Mouse (Mus musculus): ENCODE data around the gene Cnot6l.

Cnot6l gene

GRCm38 (mm10) chr5:96161263-96161577 lies 2.8 kb downstream of the Cnot6l start:
- DNase-seq: peak; percentile 64

DNA sequence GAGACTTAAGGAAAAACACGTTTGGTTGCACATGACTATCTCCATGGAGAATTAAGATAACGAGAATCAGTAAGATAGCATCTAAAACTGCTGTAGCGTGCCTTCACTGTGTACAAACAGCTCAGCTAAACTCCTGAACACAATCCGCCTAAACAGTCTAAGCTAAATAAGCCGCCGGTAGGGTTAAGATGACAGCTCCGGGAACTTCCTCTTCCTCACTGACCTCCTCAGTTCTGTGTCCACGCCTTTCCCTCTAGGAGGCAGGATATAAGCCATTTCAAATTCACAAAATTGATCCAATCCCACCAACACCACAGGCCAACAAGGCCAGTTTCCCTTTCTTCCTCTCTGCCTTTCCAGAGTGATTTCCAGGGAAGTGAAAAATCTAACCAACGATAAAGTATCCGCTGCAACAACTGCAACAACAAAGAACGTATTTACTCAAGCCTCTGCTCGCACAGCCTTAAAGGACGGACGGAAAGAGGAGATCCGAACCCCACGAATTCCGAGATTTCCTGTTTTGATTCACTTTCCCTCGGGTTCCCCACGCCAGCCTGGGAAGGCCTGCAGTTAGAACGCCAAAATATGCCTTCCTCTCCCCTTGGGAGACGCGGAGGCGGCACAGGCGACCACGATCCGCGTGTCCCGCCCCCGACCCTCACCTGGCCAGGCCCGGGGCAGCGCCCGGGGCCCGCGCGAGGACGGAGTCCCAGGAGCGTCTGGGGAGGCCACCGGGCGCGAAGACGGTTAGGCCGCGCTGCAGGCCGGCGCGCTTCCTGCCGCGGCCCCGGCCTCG lies 3.3 kb downstream of the Cnot6l start:
- DNase-seq: no peak

DNA sequence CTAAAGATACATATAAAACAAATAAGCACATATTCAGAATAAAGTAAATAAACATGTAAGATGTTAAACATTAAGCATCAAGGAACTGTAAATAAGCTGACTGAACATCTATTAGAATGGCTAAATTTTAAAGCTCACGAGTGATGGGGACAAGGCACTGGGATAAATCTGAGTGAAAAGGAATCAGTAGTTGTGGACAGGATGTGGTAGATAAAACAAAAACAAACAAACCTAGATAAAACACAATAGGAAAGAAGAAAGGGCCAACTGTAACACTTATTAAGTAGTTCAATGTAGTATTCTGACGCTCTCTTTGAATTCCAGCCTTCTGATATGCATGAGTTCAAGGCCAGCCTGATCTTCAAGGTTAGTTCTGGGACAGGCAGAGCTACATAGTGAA lies 21.6 kb downstream of the Cnot6l start:
- no peak for DNase-seq

GRCm38 (mm10) chr5:96130683-96131082 lies 33.3 kb downstream of the Cnot6l start:
- DNase-seq: no peak

DNA sequence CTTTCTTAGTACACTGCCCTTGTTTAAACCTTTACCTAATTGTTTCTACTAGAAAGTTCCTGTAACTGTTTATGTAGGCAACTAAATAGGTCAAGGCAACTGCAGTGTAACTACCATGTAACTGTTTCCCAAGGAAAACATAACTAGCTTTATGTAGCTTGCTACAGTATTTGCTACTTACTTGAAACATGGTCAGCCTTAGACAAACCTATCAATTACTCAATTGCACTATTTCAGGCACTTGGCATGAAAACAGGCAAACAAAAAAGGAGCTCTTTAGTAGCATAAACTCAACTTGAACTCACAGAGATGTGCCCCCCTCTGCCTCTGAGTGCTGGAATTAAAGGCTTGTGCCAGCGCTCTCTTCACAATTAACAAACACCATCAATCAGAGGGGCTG lies 37.1 kb downstream of the Cnot6l start:
- no peak for DNase-seq

- DNase-seq: no peak
These were observed 49.0 kb downstream of the Cnot6l start for GRCm38 (mm10) chr5:96114943-96115342.

GRCm38 (mm10) chr5:96104644-96105043 lies 59.3 kb downstream of the Cnot6l start:
- DNase-seq: no peak

DNA sequence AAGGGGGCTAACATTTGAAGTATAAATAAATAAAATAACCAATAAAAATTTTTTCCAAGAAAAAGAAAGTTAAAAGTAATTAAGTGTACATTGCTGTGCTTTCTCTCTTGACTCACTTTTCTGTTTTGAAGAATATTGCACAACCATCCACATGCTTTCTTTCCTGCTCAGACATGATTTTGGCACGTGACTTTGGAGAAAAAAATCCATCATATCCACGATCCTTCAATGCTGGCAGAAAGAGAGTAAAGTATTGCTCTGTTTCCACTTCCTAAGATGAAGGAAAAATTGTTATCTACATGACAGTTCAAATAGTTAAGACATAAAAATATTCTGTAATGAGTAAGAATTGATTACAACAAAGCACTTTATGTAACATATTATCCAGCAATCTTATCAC lies 72.5 kb downstream of the Cnot6l start:
- no peak for DNase-seq

DNA sequence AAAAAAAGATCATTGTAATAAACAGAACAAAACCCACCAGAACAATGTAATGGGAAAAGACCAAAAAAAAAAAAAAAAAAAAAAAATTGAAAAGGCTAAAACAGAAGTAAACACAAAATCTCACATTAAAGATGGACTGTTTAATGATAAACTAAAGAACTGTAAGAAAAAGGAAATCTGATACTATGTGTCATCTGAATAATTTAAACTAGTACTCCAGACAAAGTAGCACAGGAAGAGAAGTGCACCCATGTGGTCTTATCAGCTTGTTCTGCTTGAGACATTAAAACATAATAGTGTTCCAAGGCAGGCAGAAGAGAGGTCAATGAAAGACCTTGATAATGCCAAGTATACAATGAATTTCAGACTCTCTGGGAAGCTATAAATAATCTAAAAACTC lies 78.6 kb downstream of the Cnot6l start:
- no peak for DNase-seq

DNA sequence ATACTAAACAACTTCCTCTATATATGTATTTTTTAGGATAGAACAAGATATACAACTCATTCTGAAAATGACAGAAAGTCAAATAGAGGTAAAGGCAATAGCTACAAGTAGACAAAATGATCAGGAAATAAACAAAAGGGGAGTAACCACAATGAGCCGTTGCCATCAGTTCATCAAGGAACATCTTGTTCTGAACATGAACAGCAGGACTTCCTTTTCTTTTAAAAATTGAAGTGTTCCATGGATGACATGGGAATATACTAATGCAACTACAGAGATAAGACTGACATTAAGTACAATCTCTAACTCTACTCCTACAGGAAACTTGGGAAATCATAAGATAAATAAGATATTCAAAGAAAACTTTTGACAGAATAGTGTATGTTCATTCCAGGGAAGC lies 84.9 kb downstream of the Cnot6l start:
- no peak for DNase-seq

- DNase-seq: no peak
These were observed 98.4 kb downstream of the Cnot6l start for GRCm38 (mm10) chr5:96065591-96065990.

DNA sequence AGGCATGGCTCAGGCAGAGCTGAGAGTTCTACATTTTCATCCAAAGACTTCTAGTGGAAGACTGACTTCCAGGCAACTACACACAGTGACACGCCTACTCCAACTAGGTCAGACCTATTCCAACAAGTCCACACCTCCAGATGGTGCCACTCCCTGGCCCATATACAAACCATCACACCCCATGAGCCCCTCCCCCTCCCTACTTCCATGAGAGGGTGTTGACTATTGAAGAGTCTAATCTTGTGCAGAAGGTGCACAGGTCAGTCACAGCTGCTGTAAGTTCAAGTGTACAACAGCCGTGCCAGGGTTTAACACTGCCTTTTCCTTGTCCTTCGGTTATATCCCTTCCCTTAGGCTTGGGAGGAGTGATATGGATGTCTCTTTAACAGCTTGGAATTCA lies 121.5 kb downstream of the Cnot6l start:
- no peak for DNase-seq

- DNase-seq: no peak
These were observed 122.4 kb downstream of the Cnot6l start for GRCm38 (mm10) chr5:96041507-96042104.

DNA sequence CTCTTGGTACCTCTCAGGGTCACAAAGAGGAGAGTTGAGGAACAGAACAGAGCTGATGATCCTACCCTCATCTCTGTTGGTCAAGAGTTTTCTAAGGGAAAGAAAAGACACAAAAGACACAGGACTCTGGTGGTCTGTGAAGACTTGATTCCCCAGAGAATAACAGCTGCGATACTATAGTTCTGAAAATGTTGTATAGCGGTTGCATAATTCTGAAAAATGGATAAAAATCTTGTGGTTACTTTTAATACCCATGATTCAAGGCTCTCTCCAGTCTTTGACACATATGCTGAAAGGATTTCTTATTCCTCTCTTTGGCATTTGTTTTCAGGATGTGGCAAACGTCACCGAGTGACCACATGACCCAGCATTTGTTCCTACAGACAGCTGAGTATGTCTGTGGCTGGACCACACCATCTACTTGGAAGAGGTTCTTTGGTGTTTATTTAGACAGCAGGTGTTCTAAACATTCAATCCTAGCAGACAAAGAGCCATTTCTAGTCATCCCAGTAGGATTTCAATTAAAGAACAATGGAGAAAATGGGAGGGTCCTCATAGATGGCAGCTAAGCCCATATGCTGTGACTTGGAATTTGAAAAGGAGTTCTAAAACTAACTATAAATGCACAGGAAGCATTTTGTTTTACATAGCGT lies 124.7 kb downstream of the Cnot6l start:
- no peak for DNase-seq

DNA sequence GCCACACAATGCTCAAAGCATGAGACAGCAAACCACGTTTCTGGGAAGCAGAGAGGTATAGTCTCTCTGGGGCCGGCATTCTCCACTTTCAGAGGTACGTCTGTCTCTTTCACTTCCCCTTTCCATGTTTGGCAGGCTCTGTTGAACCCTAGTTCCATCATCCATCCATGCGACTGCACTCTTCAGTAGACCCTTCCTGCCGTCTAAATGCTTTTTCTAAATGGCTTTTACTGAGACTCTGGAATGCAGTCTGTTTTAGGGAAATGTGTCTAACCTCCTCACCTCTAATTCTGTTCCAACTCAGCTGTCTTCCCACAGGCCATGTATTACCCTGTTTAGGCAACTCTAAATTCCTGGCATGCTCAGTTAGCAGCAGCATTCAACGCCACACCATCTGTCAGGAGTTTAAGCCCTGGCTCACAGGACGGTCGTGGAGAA lies 126.3 kb downstream of the Cnot6l start:
- DNase-seq: no peak

DNA sequence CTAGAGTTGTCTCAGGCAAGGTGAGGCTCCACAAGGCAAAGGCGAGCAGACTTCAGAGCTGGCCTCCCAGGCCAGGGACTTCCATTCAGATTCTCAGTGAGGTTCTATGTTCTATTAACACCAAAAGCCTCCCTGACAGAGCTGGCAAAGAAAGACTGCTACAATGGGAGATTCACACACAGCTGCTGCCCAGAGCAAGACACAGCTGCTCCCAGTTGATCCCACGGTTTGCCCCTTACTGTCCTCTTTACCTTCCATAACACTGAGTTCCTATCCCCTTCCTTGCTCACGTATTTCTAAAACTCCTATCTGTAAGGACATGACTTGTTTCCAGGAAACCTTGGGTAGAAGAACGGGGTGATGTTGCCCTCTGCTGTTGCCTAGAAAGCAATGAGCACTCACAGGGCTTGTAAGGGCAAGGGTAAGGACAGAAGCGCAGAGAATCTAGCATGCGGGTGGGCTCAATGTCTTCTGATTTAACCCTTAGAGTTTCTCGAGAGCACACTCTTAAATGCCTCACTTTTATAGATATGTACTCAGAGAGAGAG lies 127.8 kb downstream of the Cnot6l start:
- DNase-seq: peak; percentile 20

GRCm38 (mm10) chr5:96034101-96034500 lies 129.9 kb downstream of the Cnot6l start:
- no peak for DNase-seq

DNA sequence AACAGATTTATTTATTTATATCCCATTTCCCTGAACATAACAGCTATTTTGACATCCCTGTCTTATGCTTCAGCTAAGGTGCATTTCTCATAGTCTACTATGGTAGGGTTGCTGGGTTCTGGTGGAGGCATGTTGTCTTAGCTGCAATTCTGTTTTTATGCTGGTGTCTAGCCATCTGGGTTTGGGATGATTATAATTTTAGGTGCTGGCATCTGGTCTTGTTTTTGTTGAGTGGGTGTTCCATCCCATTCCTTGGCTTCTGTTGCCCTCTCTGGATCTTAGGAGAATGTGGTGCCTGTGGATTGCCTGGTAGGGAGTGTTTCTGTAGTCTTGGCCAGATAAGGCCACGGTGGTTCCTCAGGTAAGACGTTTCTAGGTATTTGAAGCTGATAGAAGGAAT lies 134.2 kb downstream of the Cnot6l start:
- peak; percentile 73 for DNase-seq

All from layer of hippocampus, adult 9-11 months (tissue).